Mouse (Mus musculus) embryo, embryonic 10 days (tissue): Measurements from ENCODE around the gene Adm.

ENCODE experiments used
- DNase-seq: peaks from one replicate; pipeline ENCODE4 v3.0.0-alpha.2; 2015; ENCODE audit warnings: low spot score

Adm gene

DNA sequence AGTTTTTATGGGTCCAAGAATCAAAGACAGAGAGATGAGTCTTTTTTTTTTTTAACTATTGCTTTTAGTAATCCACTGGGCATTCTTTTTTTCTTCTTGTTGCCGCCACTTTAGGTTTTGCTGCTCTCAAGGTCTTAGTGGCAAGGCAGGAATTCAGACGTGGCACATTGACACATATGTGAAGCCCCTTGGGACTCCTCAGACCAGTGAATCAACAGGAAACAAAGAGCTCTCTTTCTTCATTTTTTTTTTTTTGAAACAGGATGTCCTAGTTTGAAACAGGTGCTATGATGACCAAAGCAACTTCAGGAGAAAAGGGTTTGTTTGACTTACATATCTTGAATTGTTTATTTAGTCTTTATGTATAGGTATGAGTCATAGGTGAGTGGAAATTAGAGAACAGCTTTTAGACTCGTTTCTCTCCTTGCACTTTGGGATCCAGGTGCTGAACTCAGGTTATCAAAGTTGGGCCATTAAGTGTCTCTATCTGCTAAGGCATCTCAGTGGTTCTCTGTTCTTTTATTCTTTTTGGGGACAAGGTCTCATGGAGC, 31.0 kb downstream of the Adm start:
- no peak for DNase-seq

DNA sequence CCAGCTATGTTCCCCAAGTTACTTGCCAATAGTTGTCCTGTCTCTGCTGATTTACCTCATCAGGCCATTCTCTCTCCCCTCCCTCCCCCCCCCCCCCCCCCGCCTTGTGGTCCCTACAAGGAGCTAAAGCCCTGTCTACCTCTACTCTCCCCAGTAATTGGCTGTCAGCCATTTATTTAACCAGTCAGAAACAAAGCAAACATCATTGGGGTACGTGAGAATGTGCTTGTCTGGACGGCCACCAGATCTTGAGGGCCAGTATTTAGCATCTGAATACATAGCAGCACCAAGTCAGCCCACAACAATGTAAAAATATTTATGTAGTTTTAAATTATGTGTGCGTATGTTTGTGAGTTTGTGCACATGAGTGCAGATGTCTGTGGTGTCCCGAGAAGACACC, 39.1 kb downstream of the Adm start:
- no peak for DNase-seq

DNA sequence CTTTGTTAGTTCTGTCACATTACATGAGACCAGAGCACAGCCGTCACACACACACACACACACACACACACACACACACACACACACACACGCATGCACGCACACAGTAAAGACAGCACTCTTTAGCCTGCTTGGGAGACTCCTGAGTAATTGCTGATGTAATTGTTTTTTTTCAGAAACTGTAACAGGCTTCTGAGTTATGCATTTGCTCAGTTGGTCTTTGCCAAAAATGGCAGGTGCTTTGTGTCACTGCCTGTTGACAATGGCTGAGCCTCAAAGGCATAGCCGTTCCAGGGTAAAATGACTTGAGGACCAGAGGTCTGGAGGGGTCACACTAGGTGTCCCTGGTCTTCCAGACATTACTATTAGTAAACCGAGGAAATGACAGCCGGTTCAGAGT, 40.8 kb downstream of the Adm start:
- no peak for DNase-seq

GRCm38 (mm10) chr7:110668756-110669155, 41.3 kb downstream of the Adm start:
- DNase-seq = no peak

- DNase-seq = no peak
Measured at GRCm38 (mm10) chr7:110671121-110671680, 43.7 kb downstream of the Adm start.
